Mouse (Mus musculus) 416B (cell line): ENCODE data around the gene Itpkb.

Source experiments
- DNase-seq: peaks from one replicate; pipeline ENCODE4 v3.0.0; 2011; ENCODE audit warnings: low read depth

Gene Itpkb

GRCm38 (mm10) chr1:180330145-180330706, at the start of gene Itpkb:
TSS of gene Itpkb (plus strand) at chr1:180330485.
- DNase-seq, result peak; percentile 97

DNA sequence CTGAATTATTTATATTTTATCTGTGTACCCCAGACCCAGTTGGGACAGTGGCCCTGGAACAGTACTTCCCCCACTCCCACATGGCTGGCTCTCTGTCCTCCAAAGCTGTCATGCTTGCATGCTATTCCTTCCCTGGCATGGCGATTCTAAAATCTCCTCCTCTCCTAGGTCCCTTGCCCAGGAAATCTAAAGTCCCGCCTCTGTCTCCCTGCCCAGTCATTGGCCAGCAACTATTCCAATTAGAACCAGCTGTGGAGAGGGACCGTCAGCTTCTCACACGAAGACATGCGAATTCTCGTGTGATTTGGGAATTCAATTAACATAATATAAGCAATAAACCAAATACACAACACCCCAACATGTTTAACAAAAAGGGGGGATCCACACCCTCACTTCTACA, 47.7 kb upstream of the Itpkb start:
- DNase-seq, result no peak

GRCm38 (mm10) chr1:180283813-180284768, 46.2 kb upstream of the Itpkb start:
- DNase-seq, result no peak

GRCm38 (mm10) chr1:180286081-180286831, 44.0 kb upstream of the Itpkb start:
- no peak for DNase-seq

GRCm38 (mm10) chr1:180288227-180288626, 42.1 kb upstream of the Itpkb start:
- DNase-seq, result no peak

DNA sequence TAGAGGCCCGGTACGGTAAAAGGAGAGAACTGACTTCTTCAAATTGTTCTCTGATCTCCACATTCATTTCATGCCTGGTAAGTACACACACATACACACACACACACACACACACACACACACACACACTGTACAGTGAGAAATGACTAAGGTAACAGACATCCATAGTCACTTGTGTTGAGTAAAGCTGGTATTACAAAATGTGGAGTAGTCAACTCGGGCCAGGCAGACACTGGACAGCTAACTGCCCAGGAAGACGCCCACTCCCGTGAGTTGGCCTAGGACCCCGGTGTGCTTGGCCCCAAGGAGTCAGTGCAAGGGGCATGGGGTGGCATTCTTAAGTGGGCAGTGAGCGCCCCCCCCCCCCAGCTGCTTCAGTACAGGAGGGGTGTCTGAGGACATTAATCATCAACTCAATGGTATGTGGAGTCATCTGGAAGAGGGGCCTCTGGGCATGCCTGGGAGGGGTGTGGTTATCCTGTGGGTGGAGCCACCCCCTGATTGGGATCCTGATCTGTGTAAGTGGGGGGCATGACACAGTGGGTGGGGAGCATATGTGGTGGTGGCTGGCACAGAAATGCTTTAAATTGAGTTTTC, 41.3 kb upstream of the Itpkb start:
- DNase-seq, result peak; percentile 75

DNA sequence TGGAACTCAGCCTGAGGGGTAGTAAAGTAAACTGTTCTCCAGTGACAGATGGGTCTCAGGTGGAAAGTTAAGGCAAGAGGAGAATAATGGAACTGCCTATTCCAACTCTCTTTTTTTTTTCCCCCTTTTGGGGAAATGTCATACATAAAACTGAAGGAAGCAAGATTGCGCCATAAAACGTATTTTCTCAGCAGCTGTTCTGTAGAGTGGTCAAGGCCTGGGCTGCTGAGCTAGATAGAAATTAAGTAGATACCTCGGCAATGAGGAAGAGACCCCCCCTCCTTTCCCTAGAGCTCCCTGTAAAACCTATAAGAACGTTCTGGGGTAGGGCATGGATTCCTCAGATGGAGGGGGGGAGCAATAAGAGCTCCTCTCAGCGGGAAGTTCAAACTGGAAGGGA, 40.5 kb upstream of the Itpkb start:
- DNase-seq, result peak; percentile 70

- peak; percentile 36 for DNase-seq
Measured at GRCm38 (mm10) chr1:180290358-180290757, 39.9 kb upstream of the Itpkb start.

DNA sequence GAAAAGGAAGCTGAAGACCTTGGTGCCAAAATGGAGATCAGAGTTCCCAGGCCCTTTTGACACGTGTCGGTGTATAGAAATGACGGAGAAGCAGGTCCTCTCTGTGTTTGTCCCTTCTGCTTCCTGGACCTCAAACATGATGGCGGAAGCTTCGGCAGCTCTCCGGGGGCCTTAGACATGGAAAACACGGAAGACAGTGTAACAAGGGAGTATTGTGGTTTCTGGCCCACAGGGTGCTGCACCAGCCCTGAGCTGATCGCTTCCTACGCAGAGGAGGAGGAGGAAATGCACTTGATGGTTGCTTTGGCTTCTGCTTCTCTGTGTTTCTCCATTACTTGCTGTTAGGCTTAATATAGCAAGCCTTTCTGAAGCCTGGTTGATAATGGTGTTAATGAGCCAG, 34.2 kb upstream of the Itpkb start:
- DNase-seq, result no peak

- no peak for DNase-seq
Measured at GRCm38 (mm10) chr1:180299697-180300096, 30.6 kb upstream of the Itpkb start.

DNA sequence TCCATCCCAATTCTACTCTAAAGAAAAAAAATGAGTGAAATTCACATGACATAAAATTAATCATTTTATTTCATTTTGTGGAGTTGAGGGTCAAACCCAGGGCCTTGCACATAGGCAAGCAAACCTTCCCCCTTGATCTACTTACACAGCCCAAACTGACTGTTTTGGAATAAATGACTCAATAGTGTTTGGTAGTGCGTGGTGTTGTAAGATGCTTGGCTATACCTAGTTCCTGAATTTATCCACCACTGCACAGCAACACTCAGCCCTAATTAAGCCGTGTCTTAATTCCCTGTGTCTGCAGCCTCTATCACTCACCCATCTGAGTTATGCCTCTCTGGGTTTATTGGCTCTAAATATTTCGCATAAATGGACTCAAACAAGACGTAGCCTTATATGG, 30.0 kb upstream of the Itpkb start:
- DNase-seq, result peak; percentile 84

DNA sequence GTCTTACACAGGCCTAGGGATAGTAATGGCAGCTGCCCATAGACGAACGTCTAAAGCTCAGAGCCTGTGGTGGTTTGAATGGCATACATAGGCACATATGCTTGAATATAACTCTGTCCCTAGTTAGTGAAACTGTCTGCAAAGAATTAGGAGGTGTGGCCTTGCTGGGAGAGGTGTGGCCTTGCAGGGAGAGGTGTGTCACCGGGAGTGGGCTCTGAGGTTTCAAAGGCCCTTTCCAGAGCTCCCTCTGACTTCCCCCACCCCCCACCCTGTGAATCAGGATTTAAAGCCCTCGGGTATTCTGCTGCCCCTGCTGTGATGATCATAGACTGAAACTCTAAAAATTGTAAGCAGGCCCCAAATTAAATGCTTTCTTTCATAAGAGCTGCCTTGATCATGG, 29.3 kb upstream of the Itpkb start:
- DNase-seq, result no peak

DNA sequence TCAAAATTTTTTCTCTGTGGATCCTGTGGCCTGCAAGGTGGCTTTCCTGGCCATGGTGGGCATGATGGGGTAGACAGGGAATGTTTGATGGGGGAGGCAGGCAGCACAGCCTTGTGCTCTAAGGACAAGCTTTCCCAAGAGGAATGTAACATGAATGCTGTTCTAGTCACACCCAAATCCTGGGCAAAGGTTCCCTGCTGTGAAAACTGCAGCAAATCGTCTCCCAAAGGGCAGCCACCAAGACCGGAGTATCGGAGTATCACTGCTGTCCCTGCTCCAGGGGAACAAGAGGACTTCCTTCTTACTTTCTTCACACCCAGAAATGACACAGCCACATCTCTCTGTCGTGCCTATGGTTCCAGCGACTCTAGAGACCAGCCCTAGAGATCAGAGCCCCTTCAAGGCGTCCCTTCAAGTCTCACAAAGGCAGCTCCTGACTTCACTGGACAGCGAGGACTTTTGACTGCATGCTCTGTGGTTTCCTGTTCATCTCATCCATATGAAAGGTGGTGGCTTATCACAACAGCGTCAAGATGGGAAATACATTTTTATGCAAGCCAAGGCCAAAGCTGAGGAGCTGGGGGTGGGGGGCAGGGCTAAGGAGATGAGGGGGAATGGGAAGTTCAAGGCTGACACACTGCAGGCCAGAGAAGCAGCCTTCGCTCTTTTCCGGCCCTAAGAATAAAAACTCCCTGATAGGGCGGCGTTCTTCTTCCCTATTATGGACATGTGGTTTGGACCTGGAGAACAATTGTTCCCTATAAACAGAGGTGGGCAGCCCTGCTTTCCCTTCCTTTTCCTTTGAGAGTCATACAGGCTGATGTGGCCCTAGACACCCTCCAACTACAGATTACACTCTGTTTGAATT, 27.8 kb upstream of the Itpkb start:
- DNase-seq, result peak; percentile 88

GRCm38 (mm10) chr1:180303600-180303999, 26.7 kb upstream of the Itpkb start:
- DNase-seq, result no peak

GRCm38 (mm10) chr1:180306889-180307288, 23.4 kb upstream of the Itpkb start:
- DNase-seq, result no peak

GRCm38 (mm10) chr1:180307661-180308060, 22.6 kb upstream of the Itpkb start:
- no peak for DNase-seq

GRCm38 (mm10) chr1:180308897-180309296, 21.4 kb upstream of the Itpkb start:
- no peak for DNase-seq

GRCm38 (mm10) chr1:180312286-180312685, 18.0 kb upstream of the Itpkb start:
- DNase-seq, result no peak

DNA sequence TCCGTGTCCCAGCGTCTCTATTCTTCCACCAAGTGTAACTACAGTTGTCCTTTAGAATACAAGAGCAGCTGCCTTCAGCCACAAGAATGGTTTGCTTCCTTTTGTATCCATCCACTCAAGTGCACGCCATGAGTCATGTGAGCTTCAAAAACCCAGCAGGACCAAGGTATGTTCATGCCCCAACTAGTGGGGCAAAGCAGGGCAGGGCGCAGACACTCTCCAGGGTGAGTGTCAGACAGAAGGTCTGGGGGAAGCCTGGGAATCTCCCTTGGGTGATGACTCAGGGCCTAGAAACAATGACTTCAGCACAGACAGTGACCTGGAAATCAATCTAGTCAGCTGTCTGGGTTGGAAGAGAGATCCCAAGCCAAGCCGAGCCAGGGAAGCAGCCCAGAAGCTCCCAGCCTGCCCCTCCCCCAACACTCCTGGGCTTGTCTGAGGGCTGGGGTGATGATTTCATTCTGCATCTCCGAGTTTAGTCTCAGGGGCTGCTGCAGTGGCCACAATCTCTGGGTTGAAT, 17.4 kb upstream of the Itpkb start:
- no peak for DNase-seq

DNA sequence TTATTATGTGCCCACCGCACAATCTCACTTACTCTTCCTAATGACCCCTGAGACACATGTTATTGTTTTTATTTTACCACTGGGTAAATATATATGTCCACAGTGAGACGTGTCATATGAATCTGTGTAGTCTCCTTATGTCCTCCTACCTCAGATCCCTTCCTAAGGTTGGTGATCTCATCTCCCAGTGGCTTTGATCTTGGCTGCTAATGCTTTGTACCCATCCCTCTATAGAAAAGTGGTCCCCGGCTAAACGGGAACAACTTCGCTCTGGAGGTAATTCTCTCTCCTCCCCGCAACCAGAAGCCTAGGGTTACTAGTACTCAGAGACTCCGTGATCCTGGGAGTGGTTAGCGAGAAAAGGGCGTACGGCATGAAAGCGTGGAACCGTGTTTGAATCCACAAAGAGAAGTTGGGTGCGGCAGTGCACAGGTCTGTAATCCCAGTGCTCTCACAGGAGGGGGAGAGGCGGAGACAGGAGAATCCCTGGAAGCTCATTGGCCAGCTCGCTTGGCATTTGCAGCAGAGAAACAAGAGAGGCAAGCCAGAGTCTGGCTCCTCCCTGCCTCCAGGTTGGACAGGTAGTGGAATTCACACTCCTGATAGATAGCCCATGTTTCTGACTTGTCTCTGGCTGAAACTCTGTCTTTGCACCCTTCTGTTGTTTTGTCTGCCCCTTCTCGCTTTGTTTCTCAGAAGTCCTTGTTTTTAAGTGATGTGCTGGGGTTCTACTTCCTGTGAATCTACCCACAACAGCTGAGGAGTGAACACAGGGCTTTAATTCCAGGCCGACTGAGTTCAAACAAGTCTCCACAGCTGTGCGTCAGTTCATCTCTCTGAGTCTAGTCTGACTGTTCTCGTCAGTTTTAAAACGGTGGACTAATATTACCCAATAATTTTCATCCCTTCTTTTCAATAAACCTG, 16.5 kb upstream of the Itpkb start:
- no peak for DNase-seq
